Mouse (Mus musculus) embryonic fibroblast, embryonic 13.5 days (primary cell): ENCODE results near the gene 4921524J17Rik.

Source experiments
- CTCF ChIP-seq: IDR thresholded peaks from 2 replicates; pipeline ENCODE4 v1.5.1; 2011; ENCODE audit warnings: mild to moderate bottlenecking, control low read depth, low read length, moderate library complexity, borderline replicate concordance; ENCODE audit not compliant: insufficient read depth
- POLR2A ChIP-seq: IDR thresholded peaks from 2 replicates; pipeline ENCODE4 v1.6.1; 2011; ENCODE audit warnings: low read depth, mild to moderate bottlenecking, control low read depth, low read length, moderate library complexity

DNA sequence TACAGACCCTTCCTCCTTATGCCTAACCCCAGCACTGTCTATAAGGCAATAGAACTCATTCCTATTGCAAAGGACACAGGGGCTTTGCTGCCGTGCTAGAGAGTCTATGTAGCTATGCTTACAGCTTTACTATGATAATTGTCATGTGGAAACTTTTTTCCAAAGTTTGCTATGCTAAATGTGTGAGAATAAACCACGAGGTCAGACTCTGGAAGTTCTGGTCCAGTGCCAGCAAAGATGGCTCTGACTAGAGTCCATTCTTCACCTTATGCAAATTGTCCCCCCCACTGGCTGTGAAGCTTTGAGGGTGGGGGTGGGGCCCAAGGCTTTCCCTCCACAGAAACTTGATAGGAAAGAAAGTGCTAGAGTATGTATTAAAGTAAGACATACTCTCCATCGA lies 56.1 kb downstream of the 4921524J17Rik start:
- no peak for TF ChIP-seq CTCF
- no peak for TF ChIP-seq POLR2A
